Mouse (Mus musculus): Measurements from ENCODE around the gene Nrp1.

The Nrp1 gene

GRCm38 (mm10) chr8:128423813-128424212 is 65.4 kb downstream of the Nrp1 start:
- DNase-seq: no peak

GRCm38 (mm10) chr8:128424626-128425333 is 66.4 kb downstream of the Nrp1 start:
- no peak for DNase-seq

DNA sequence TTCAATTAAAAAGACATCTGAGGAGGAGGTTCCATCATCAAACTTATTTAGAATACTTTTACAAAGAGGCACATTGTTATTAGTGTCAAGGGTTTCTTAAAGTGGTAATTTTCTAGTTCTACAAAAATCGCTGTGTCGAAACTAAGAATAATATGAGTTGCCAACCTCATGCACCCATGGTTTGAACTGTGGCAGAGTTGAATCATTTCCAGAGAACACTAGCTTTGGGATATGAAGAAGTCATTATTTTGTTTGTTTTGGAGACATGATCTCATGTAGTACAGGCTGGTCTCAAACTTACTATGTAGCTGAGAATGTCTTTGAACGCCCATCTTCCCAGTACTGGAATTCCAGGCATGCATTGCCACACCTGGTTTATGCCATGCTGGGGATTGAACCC is 68.7 kb downstream of the Nrp1 start:
- no peak for DNase-seq

GRCm38 (mm10) chr8:128428971-128429370 is 70.6 kb downstream of the Nrp1 start:
- no peak for DNase-seq

- no peak for DNase-seq
These were observed 72.7 kb downstream of the Nrp1 start for GRCm38 (mm10) chr8:128431082-128431481.

GRCm38 (mm10) chr8:128435749-128436148 is 77.3 kb downstream of the Nrp1 start:
- DNase-seq: no peak

DNA sequence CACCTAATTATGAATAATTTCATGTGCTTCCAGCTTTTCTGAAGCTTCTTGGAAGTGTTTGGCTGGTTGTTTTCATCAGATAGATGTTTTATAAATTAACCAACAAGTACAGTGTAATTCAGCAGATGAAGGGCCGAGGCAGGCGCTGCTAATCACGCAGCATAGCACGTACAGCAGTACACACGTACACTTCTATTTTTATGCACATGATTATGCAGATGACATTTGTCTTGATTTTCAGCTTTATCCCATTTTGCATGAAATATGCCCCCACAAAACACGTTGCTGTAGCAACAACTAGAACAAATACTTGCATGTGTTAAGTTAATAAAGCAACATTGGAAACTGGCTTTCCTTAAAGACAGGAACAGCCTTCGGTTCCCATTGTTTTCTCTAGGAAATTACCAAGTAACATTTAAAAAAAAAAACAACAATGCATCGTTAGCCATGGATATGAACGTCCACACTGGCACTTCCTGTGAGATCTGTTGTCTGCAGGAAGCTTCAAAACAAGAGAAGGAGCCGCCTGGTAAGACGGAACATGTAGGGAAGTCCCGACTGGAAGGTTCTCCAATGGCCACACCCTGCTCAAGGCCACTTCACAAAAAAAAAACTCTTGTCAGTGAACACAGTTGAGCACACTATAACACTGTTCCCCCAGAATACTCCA is 78.9 kb downstream of the Nrp1 start:
- DNase-seq: no peak

DNA sequence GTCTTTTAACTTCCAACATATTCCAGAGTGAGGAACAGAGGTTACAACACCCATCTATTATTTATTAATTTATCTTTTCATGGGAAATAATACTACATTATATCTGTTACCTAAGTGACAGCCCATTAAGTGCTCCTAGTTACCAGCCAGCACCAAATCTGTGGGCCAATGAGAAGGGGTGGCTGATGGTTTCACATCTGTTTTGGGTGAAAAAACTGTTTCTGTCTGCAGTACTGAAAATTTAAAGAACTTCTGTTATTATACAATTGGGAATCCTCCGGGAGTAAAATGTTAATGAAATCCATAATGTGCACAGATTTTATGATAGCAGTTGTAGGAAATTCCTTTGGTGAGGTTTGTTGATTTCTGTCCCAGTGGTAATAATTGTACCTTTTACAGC is 83.0 kb downstream of the Nrp1 start:
- DNase-seq: no peak

DNA sequence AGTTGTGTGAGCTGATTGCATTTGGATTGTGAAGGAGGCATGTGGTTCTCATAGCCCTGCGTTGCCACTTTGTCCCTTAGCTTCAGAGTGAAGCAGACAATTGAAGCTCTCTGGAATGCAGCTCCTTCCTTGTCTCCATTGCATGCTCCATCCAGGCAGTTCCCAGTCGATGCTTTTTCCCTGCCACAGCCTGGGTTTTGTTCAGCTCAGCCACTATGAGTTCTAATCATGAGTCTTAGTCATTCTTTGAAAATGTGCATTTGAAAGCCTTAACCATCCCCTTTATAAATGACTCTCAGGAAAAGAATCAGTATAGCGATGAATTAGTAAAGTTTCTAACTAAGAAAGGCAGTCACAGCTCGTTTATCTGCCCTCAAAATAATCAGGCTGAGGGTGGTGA is 87.2 kb downstream of the Nrp1 start:
- no peak for DNase-seq

- DNase-seq: no peak
These were observed 88.2 kb downstream of the Nrp1 start for GRCm38 (mm10) chr8:128446636-128447035.

- DNase-seq: no peak
These were observed 88.9 kb downstream of the Nrp1 start for GRCm38 (mm10) chr8:128447320-128447719.

- DNase-seq: no peak
These were observed 92.1 kb downstream of the Nrp1 start for GRCm38 (mm10) chr8:128450390-128451032.

- no peak for DNase-seq
These were observed 92.7 kb downstream of the Nrp1 start for GRCm38 (mm10) chr8:128451121-128451520.

- no peak for DNase-seq
These were observed 95.1 kb downstream of the Nrp1 start for GRCm38 (mm10) chr8:128453471-128453870.

DNA sequence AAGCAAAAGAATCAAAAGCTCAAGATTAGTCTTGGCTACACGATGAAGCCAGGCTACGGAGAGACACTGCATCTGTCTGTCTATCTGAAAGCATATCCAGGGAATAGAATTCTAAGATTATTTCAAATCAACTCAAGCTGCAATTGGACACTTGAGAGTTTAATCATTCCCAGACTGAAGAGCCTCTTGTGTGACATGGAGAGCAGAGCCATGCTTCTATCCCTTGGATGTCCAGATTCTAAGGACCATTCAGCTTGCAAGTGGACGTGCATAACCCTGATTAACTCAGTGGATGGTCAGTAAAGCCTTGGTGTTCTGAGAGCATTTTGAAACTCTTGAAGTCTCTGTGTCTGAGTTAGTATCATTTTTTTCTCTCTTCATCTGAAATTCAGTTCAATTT is 95.6 kb downstream of the Nrp1 start:
- no peak for DNase-seq

GRCm38 (mm10) chr8:128457277-128457676 is 98.9 kb downstream of the Nrp1 start:
- DNase-seq: no peak

GRCm38 (mm10) chr8:128459704-128460103 is 101.3 kb downstream of the Nrp1 start:
- DNase-seq: no peak

- peak in 1 of 2 experiments; percentile 8 for DNase-seq
These were observed 103.3 kb downstream of the Nrp1 start for GRCm38 (mm10) chr8:128461716-128462115.

GRCm38 (mm10) chr8:128463162-128463561 is 104.8 kb downstream of the Nrp1 start:
- no peak for DNase-seq

GRCm38 (mm10) chr8:128464056-128464623 is 105.7 kb downstream of the Nrp1 start:
- no peak for DNase-seq

DNA sequence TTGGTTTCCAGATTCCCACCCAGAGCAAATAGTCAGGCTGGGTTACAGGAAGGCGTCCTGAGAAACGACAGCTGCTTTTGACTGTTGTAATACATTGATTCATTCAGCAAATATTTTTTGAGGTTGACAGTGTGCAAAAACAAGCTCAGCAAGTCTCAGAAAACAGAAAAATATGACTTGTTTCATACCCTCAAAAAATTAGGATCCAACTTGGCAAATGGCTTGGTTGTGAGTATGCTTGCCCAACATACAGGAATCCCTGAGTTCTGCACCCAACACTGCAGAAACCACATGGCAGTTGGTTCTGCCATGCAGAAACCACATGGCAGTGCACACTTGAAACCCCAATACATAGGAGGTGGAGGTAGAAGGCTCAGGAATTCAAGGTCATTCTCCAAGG is 107.1 kb downstream of the Nrp1 start:
- DNase-seq: no peak

DNA sequence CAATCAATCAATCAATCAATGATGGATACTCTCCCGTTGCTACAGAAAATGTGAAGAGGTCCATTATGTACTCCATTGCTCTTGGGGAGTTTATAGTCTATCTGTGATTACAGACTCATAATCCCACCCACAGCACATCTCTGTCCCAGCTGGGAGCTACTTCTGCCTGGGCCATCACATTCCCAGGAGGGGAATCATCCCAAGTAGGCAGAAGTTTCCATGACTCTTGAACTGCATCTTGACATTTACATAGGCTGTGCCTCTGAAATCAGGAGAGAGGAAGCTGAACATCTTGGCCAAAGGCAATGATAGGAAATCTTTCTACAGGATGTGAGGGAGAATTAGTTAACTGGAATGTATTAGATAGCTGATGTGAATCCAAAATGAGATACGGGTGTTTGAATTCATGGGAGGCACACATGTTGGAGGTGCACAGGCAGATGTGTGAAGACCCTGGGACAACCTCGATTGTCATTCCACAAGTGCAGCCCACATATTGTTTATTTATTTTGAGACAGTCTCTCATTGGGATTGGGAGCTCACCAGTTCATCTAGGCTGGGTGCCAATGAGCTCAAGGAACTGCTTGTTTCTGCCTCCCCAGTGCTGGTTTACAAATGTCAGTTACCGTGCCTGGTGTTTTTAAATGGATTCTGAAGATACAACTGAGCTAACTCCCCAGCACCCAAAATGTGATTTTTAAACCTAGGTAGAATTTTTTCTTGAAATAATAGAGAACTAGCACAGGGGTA is 108.5 kb downstream of the Nrp1 start:
- DNase-seq: no peak

DNA sequence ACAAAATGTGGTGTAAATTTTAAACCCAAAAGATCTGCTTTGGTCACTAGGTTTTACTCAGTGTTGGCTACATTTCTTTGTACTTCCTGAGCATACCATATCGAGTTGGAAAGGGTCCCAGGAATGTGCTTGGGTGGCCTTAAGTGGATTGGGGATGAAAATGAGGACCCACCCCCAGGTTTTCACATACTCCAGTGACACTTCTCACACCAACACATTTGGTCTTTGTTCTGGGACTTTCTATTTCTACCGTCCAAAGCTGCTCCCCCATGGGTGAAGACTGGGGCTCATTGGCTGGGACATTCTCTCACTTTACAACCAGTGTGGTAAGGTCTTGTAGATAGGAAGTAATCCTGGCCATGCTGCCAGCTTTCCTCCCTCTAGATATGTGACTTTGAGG is 111.7 kb downstream of the Nrp1 start:
- no peak for DNase-seq

All from cerebellum, postnatal 25 days (tissue).